Mouse (Mus musculus): ENCODE measurements at regions not wholly inside any gene's neighbourhood (a gene's known extent, or its start where the extent isn't known, plus 50 kb on each side); places are given as distances from the start of the nearest gene placed in this dataset.
A peak's percentile ranks its signal among the peaks of the same experiment; 100 is the strongest.

GRCm38 (mm10) chr5:148454200-148454599 lies 54.5 kb upstream of the Slc7a1 start:
- DNase-seq (ENCODE audit: low spot score): no peak

GRCm38 (mm10) chr5:148453776-148454175 lies 54.1 kb upstream of the Slc7a1 start:
- no peak for DNase-seq (ENCODE audit: low spot score)

DNA sequence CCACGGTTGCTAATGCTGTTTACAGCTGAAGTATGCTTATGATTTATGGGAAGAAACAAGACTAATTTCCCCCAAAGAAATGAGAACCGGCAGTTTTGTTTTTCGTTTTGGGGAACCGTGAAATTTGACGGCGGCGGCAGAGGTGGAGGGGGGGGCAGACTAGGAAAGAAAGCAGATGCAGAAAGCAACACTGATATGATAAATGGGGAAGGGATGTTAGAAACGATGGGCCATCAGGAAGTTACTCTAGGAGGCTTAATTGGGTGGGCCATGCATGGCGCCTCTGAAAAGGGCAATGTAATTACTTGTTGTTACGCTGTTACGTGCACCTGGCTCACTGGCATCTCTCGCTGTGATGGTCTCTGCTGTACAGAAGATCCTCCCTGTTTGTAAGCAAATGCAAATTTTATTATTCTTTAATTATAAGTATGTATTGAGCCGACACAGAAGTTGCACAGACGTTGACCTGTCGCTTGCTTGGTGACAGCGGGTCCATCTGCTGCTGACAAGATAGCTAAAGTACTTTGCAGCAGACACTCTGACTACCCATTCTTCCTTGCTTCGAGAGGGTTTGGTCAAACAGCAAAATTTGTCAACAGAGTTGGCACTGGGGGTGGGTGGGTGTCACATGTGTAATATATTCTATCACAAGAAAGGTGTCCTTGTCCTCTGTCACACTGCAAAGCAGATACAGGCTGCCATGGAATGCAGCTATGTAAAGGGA lies 53.4 kb upstream of the Slc7a1 start:
- DNase-seq (ENCODE audit: low spot score): no peak

DNA sequence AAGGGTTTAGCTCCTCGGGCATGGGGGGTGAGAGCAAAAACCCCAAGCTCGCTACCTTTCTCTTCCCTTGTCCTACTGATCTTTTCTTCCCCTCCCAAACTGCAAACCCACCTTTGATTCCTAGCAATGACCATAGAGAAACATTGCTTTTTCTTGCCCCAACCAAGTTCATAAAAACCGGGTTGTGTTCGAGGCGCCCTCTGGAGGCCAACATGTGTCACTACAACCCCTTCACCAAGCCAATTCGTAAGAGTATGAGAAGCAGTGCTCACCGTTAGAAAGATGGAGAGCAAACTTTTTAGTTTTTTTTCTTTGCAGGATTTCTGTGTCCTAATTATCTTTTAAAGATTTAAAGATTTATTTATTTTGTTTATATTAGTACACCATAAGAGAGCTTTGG lies 52.1 kb upstream of the Slc7a1 start:
- DNase-seq (ENCODE audit: low spot score): peak; percentile 55

DNA sequence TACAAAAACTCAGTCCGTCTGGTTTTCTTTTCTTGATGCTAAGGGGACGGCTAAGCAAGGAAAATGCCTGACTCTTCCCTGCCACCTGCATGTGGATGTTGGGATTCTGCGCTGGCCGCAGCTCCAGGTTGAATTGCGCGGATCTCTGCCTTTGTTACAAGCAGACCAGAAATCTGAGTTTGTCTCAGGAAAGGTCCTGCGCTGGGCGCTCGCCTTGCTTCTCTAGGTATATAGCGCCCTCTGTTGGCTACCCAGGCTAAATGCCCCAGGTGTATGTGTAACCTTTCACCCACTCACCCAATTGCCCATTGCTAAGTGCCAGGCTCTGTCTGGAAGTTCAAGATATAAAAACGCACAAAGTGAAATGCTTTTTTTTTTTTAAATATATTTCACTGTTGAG lies 51.2 kb upstream of the Slc7a1 start:
- peak; percentile 67 for DNase-seq (ENCODE audit: low spot score)

All from lung, postnatal 25 days (tissue).